Mouse (Mus musculus): ENCODE data around the gene Glce.

- no peak for TF ChIP-seq POLR2A (IDR thresholded peaks at IDR 0.05; ENCODE audit: extremely low read depth, insufficient read depth, low read length)
- TF ChIP-seq CTCF (IDR thresholded peaks at IDR 0.05; ENCODE audit: low read depth, low read length), result no peak
Measured at GRCm38 (mm10) chr9:62017329-62017728, 105.1 kb downstream of the Glce start.
